Mouse (Mus musculus): ENCODE results near the gene Hist1h4a.

The Hist1h4a gene

DNA sequence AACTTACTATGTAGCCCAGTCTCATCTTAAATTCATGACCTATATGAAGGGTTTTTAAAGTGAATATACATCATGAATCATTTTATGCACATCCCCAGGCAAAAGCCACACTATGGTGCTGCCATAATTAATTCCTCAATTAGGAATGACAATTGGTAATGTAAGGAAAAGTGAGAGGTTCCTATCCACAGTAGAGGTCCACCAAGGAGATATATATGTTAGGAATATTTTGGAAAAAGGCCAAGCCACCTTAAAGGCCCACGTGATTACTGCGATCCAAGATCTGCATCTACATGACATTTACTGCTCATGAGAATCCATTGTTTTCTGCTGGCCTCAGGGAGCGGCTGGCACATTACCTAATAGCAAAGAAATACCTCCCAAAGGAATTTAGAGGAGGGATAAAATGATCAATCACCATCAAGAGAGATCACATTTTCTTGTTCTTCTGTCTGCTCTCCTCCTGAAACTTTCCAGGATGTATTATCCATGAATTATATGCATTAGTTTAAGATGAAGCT is 1.7 kb downstream of the Hist1h4a start:
- no peak for DNase-seq (ENCODE audit: low spot score in 2 of 2)

DNA sequence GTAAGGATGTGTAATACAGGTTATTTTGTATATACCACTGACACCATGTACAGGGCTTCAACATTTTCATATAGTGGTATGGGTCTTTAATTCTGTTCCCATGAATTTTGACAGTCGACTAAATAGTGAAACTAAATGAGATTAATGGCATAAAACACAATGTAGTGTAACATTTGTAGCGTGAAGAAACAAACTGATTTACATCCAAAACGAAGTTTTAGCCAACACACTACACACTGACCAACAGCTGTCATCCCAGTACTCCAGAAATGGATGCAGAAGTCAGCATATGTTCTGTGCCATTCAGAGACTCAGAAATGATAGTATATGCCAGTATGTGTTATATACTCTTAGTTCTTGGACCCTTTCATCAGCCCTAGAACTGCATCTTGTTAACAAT is 3.1 kb downstream of the Hist1h4a start:
- DNase-seq (ENCODE audit: low spot score in 2 of 2) = no peak

DNA sequence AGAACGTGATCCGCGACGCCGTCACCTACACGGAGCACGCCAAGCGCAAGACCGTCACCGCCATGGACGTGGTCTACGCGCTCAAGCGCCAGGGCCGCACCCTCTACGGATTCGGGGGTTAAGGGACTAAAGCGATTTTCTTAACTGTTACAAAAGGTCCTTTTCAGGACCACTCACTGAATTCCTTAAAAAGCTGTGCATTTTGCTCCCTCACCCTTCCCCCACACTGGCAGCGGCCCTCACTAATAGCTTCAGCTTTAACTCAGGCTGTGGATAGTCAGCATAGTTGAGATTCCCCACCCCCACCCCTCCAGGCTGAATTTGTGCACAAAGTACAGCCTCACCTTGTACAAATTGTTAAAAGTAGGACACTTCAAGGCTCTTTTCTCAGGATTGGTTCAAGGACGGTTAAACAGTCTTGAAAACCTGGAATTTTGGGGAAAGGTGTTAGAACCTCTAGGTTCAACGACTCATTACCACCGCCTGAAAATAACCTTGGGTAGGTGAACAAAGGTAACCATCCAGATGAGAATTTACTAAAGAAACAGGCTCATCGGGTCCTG is 3.7 kb downstream of the Hist1h4a start:
- no peak for DNase-seq (ENCODE audit: low spot score in 2 of 2)

DNA sequence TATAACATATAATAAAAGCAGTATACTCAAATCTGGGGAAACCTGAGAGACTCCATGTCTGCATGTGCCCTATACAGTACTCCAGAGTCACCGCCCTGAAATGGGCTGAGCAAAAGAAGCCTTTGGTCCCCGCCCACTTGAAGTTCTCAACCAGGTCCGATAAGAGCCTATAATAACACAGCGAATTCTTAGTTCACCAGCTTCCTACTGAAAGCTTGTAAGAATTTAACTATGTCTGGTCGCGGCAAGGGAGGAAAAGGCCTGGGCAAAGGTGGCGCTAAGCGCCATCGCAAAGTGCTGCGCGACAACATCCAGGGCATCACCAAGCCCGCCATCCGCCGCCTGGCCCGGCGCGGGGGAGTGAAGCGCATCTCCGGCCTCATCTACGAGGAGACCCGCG is 4.2 kb downstream of the Hist1h4a start, which contains the start of gene Hist1h4b:
Hist1h4b (plus strand) TSS at position 224 of the 400 bp plus-strand sequence.
- DNase-seq (ENCODE audit: low spot score in 2 of 2) = peak; percentile 84 to 85

DNA sequence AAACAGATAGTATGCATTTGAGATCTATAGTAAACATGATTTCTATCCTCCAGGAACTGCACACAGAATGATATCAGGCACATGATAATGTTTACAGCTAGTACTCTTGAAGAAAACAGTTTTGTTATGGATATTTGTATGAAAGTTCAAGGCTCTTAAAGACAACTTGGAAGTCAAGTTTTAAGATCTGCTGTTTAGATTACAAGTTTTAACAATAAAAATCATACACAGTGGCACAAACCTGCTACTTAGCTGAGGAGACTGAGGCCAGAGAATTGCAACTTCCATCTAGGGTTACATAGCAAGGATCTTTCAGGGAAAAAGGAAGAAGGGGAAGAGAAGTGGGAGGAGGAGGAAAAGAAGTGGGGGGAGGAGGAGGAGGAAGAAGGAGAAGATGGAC is 6.0 kb downstream of the Hist1h4a start:
- no peak for DNase-seq (ENCODE audit: low spot score in 2 of 2)

DNA sequence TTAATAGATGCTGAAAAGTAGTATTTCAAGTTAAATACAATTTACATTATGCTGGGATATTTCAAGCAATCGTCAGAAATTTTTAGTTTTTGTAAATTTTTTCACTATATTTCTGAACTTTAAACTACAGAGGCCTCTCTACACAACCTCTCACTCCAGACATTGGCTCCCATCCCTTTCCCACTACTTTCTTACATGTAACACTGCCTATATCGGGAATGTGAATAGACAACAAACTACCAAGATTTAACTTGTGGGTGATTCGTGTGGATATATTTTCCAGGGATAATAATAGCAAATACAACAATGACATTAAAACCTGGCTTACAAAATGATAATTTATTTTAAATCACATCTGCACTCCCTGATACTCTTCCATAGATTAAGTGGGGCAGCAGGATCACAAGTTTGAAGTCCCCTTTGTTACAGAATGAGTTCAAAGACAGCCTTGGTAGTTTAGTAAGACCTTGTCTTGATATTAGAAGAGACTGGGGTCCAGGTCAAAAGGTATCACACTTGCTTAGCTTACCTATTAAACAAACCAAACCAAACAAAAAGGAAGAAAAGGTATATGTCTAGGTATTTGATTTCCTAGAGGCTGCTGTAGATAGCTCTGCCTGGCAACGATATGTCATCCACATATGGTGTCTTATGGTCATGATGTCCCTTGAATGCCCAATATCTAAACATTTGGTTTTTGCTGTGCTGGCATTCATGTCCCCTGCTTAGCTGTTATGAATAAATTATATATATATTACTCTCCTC is 7.5 kb downstream of the Hist1h4a start:
- DNase-seq (ENCODE audit: low spot score in 2 of 2) = no peak

DNA sequence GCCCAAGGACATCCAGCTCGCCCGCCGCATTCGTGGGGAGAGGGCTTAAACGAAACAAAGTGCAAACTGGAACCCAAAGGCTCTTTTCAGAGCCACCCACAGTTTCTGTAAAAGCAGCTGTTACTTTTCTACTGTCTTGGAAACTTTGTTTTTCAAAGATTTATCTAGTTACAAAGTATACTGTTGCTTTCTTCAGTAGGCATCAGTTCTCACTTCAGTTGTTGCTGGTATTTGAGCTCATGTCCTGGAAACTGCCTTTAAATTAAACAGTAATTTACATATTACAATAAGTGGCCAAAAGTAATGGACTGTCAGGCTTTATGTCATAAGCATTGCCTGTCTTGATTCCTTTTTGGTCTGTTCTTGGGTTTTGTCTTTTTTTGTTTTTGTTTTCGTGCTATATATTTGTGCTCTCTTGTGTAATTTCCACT is 8.3 kb downstream of the Hist1h4a start:
- no peak for DNase-seq (ENCODE audit: low spot score in 2 of 2)

DNA sequence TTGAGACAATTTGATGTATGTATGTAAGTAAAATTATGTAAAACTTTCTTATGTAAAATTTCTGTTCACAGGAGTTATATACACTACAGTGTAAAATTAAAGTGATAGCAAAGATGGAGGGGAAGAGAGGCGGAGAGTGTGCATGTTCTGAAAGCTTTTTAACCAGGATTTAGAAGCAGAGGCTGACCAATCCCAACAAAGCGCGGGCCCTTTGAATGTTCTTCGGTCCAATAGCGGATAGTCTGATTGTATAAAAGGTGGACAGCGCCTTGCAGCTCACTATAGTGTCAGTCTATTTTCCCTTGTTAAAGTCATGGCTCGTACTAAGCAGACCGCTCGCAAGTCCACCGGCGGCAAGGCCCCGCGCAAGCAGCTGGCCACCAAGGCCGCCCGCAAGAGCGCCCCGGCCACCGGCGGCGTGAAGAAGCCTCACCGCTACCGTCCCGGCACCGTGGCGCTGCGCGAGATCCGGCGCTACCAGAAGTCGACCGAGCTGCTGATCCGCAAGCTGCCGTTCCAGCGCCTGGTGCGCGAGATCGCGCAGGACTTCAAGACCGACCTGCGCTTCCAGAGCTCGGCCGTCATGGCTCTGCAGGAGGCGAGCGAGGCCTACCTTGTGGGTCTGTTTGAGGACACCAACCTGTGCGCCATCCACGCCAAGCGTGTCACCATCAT is 8.8 kb downstream of the Hist1h4a start, which contains the start of gene Hist1h3b:
Hist1h3b (plus strand) TSS at position 201 of the 675 bp plus-strand sequence.
- peak; percentile 82 to 90 for DNase-seq (ENCODE audit: low spot score in 2 of 2)

DNA sequence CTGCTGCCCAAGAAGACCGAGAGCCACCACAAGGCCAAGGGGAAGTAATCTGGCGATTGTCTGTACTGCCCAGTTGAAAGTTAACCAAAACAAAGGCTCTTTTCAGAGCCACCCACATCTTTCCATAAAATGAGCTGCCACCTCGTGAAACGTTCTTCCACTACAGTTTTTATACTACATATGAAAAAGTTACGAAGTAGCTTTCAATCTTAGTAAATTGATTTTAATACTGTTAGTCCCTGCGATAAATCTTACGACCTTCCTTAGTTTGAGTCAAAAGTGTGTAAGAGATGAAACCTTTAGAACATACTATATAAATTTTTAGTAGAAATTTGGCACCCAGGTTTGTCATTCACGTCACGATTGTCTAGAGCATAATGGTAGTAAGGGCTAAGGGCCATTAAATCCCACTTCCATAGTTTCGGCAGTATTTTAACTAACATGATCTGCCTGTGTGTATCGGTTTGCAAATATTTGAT is 9.5 kb downstream of the Hist1h4a start:
- no peak for DNase-seq (ENCODE audit: low spot score in 2 of 2)

DNA sequence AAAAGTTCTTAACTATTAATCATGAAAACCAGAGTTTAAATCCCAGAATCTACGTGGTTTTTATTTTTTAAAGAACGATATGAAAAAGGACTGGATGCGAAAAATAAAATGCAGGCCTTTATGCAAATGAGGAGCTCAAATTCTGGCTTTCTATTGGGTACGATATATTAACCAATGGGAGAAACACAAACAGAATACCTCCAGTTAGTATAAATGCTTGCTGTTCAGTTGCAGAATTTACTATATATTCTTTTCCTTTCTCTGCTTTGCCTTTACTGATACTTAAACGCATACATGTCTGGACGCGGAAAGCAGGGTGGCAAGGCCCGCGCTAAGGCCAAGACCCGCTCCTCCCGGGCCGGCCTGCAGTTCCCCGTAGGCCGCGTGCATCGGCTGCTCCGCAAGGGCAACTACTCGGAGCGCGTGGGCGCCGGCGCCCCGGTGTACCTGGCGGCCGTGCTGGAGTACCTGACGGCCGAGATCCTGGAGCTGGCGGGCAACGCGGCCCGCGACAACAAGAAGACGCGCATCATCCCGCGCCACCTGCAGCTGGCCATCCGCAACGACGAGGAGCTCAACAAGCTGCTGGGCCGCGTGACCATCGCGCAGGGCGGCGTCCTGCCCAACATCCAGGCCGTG is 10.1 kb downstream of the Hist1h4a start, which contains the start of gene Hist1h2ab:
Hist1h2ab (plus strand) TSS at position 288 of the 639 bp plus-strand sequence.
- peak in 1 of 2 experiments; percentile 43 for DNase-seq (ENCODE audit: low spot score in 2 of 2)

DNA sequence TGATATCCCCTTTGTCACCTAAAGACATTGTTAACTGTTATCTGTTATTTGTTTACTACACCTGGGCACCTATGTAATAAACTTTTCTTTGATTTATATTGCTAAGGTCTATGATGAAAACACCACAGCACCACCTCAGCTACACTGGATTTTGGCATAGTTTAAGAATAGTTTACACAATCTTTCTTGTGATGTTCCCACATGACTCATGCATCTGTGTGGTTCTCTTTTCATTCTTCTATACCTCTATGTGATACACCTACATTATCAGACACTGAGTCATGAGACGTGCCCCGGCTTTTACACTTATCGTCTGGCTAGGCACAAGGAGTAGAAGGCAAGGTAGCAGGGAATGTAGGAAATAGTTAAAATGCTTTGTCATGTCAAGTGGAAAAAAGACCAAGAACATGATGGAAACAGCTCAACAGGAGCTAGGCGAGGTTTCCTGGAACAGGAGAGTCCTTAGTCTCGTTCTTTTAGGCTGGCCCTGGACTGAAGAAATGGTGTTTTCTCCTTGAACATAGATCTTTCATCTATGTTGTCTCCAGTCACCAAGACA is 11.4 kb downstream of the Hist1h4a start:
- no peak for DNase-seq (ENCODE audit: low spot score in 2 of 2)

DNA sequence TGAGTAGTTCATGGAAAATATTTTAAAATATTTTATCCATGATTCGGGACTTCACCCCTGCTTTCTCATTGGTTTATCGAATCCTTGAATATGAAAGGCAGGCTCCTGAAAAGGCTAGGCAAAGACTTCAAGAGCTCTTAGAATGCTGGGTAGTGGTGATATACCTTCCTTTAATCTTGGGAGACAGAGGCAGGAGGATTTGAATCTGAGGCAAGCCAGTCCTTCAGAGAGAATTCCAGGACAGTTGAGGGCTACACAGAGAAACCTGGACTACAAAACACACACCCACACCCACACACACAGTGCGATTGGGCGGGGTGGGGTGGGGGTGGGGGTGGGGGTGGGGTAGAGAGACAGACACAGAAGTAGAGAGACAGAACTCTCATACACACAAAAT is 13.1 kb downstream of the Hist1h4a start:
- DNase-seq (ENCODE audit: low spot score in 2 of 2) = no peak

DNA sequence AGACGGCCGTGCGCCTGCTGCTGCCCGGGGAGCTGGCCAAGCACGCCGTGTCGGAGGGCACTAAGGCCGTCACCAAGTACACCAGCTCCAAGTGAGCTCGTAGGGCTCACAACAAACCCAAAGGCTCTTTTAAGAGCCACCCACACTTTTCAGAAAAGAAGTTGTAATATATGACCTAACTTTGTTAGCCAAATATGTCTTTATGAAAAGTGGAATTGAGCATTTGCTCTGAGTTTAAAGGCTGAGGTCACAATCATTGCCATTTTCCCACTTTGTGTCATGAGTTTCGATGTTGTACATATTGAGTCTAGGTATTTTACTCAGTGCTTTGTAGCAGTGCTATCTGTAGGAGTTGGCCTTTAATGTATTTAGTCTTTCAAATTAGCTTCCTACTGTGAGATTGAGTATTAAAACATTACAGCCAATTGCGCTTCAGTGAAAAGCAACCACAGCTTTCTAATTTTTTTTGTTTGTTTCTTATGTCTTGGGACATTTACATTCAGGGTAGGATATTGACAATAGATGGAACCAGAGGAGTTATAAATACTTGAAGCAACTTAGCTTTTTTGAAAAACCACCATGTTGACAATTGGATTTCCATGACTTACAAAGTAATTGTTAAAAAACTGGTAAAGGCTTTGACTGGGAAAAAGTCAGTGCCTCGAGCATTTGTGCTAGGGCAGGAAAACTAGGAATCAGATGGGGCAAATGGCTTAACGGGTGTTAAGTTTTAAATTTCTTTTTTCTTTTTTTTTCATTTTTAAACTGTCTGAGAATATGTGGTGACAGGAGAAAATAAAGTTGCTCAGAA is 13.7 kb downstream of the Hist1h4a start:
- DNase-seq (ENCODE audit: low spot score in 2 of 2) = no peak

DNA sequence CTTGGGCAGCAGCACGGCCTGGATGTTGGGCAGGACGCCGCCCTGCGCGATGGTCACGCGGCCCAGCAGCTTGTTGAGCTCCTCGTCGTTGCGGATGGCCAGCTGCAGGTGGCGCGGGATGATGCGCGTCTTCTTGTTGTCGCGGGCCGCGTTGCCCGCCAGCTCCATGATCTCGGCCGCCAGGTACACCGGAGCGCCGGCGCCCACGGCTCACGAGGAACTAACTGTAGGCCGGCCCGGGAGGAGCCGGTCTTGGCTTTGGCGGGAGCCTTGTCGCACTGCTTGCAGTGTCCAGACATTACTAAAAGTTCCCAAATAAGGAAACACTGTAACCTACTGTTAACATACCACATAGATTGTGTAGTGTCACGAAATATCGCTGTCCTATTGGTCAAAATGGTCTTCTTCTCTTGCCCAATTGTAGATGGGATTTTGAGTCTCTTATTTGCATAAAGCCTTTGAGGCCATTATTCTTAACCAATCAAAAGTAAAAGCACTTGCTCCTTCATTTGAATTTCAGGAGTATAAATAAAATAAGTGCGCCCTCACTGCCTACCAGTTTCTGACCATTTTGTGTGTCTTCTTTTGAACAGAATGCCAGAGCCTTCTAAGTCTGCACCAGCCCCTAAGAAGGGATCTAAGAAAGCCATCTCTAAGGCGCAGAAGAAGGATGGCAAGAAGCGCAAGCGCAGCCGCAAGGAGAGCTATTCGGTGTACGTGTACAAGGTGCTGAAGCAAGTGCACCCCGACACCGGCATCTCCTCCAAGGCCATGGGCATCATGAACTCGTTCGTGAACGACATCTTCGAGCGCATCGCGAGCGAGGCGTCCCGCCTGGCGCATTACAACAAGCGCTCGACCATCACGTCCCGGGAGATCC is 14.6 kb downstream of the Hist1h4a start, which contains the start of gene Hist1h2bb:
Hist1h2bb (plus strand) TSS at position 534 of the 880 bp plus-strand sequence.
- DNase-seq (ENCODE audit: low spot score in 2 of 2) = peak; percentile 71 to 77

DNA sequence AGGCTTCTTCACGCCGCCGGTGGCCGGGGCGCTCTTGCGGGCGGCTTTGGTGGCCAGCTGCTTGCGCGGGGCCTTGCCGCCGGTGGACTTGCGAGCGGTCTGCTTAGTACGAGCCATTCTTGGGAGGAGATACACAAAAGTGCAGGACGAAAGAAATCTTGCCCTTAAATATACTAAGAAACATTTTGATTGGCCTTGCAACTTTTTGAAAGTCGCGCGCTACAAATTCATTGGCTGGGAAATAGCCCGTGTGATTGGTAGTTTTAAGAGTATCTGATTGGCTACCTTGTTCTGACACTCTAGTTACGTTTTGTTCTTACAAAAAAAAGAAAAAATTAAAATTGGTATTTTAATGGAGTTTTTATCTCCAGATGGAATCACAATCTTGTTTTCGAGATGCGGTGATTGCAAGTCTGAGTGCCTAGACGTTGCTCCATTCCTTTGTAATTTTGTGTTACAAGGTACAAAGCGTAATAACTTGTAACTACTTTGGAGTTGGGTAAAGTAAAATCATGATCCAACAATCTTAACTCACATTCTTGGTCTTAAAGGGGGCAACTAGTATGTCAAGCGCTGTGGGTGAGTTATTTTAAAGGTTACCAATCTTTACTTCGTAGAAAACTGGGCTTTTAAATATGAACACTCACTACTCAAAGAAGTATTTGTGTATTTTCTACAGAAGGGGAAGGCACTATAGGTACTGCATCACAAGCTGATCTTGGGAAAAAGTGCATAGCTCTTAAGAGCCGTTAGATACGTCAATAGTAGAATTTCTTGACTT is 15.5 kb downstream of the Hist1h4a start, which contains the start of gene Hist1h3c:
Hist1h3c (minus strand) TSS at position 222 of the 781 bp plus-strand sequence.
- peak; percentile 62 to 84 for DNase-seq (ENCODE audit: low spot score in 2 of 2)

DNA sequence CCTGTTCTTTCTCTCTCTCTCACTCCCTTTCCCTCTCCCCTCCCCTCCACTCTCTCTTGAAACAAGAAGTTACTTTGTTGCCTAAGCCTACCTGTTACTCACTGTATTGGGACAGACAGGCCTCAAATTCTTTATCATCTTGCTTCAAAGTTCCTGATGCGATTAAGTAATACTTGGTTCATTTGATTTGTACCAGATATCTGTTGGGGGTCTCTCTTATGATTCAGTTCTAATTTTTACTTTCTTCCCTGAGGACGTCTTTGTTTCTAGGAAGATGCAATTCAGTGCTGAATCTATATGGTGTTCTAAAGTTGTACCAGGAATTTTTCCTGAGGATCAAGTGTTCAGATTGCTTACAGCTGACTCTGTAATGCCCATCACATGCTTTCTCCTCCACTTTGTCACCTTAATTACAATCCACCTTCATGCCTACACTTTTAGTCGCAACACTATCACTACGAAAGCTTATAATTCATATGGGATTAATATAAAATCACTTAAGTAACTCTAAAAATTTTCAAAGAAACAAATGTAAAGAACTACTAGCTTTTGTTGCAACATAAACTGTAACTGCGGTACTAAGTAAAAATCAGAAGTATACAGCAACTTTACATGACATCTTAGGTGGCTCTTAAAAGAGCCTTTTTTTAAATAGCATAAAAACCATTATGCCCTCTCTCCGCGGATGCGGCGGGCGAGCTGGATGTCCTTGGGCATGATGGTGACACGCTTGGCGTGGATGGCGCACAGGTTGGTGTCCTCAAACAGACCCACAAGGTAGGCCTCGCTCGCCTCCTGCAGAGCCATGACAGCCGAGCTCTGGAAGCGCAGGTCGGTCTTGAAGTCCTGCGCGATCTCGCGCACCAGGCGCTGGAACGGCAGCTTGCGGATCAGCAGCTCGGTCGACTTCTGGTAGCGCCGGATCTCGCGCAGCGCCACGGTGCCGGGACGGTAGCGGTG is 16.3 kb downstream of the Hist1h4a start:
- no peak for DNase-seq (ENCODE audit: low spot score in 2 of 2)

DNA sequence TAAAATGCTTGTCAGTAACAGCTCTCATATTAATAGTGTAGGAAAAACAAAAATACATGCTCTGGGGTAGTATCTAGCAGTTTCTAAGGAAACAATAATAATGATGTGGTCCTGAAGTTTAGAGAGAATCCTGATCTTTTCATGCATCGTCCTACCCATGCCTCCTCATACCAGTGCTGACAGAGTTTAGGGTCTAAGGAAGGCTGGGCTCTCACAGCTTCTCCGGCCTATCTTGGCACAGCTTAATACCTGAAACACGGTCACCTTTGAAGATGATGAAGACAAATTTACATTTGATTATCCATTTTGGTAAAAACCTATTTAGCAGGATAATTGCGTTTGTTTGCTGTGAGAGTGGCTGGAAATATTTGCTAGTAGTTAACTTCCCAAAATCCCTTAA is 17.1 kb downstream of the Hist1h4a start:
- no peak for DNase-seq (ENCODE audit: low spot score in 2 of 2)

Measured in frontal cortex, postnatal 10 days (tissue).